Mouse (Mus musculus) lung, embryonic 15.5 days (tissue): ENCODE results near the gene Cep250. TPM values are rescaled to one million over a fixed set of nuclear protein-coding genes. Genes with fewer than 3 reads are reported as not detected.
"Not testable (repeated sequence)": the region's sequence is repeated elsewhere in the genome, so short reads cannot be mapped to it uniquely, and the experiment has no call there.

Experiments
- ATAC-seq: fragments of 200-750 bp; cut with Nextera tagmentation; 2 replicates; pipeline ENCODE4 v1.8.0; 2017; ENCODE audit warnings: moderate number of reproducible peaks, borderline replicate concordance; ENCODE audit not compliant: low FRiP score, low TSS enrichment; ENCODE audit errors: extremely low read depth
- H3K27ac ChIP-seq: fragments of 300-500 bp; sonication (generic); 2 replicates; pipeline ENCODE4 v1.5.1; 2015; ENCODE audit warnings: moderate library complexity, mild to moderate bottlenecking, inconsistent platforms
- H3K27me3 ChIP-seq: fragments of 300-500 bp; sonication (generic); 2 replicates; pipeline ENCODE4 v1.6.1; 2015; ENCODE audit warnings: inconsistent platforms
- H3K36me3 ChIP-seq: fragments of 300-500 bp; sonication (generic); 2 replicates; pipeline ENCODE4 v1.6.1; 2015; ENCODE audit warnings: inconsistent platforms
- H3K4me1 ChIP-seq: fragments of 300-500 bp; sonication (generic); 2 replicates; pipeline ENCODE4 v1.6.1; 2015; ENCODE audit warnings: inconsistent platforms
- H3K4me2 ChIP-seq: fragments of 300-500 bp; sonication (generic); 2 replicates; pipeline ENCODE4 v1.6.1; 2015; ENCODE audit warnings: inconsistent platforms, mild to moderate bottlenecking, moderate library complexity
- H3K4me3 ChIP-seq: fragments of 300-500 bp; sonication (generic); 2 replicates; pipeline ENCODE4 v1.5.1; 2015; ENCODE audit warnings: mild to moderate bottlenecking, inconsistent platforms
- H3K9ac ChIP-seq: fragments of 300-500 bp; sonication (generic); 2 replicates; pipeline ENCODE4 v1.6.1; 2015; ENCODE audit warnings: inconsistent platforms
- H3K9me3 ChIP-seq: fragments of 300-500 bp; sonication (generic); 2 replicates; pipeline ENCODE4 v1.6.1; 2016; ENCODE audit warnings: inconsistent platforms
- WGBS: fragments of 180-500 bp; shearing (Covaris S2); methylation state at CpG from one replicate; pipeline ENCODE4 v1.1.7; 2015; 5-methylcytosine and 5-hydroxymethylcytosine counted together
- polyA plus RNA-seq: library from polyadenylated mRNA; unstranded; fragments of >200 nt; fragmentation: Nextera tagmentation; extraction: Ambion mirVana; gene quantifications from 2 replicates; pipeline ENCODE4 v1.2.1, GENCODE M21; 2015

Gene Cep250
- polyA plus RNA-seq: 22.5 and 26.1 TPM in 2 replicates

DNA sequence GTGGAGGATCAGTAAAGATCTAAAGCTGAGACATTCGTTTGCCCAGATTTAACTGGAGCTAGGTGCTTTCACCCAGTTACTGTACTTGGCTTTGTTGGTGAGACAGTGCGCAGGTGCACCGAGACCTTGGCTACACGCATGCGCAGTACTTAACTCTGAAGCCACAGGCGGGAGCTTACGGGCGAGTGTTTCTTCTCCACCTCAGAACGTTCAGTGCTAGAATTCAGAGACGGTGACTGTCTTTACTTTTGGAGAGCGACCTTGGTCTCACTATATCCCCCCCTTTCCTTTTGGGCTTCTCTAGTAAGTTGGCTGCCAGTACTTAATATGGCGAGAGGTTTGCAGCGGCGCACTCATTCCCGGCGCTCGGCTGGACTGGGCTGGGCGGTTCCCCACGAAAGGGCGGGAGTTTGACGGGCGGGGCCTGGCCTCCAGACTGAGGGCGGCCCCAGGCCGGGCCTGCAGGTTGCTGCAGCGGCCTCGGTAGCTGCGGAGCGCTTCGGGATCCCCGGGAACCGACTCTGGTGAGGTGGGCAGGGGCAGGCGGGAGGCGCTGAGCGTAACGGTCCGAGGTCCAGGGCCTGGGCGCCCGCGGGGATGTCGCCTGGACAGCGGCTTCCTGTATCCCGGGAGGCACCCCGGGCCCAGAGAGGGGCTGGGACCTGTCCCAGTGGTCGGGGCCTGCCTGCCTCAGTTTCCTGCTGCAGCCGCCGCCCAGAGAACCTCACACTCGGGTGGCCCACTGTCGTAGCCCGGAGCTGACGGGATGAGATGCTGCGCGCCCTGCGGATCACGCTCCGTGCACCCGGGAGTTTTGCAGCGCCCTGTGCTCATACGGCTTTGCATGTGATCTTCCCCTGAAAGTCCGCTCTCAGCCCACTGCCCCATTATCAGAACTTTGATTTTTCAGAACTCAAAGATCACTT is at the start of gene Cep250:
Gene Cep250 (plus strand): TSS at position 325 of the 926 bp plus-strand sequence.
- H3K9me3 ChIP-seq: no peaks in the 10 kb centered on the region
- H3K4me3 ChIP-seq: peak within 1 kb of the TSS; percentile 95
- H3K27me3 ChIP-seq: 0 out of 2 replicates have a peak, but pooled peaks cover 6% of the 10 kb centered on the region
- H3K9ac ChIP-seq: peak within 1 kb of the TSS; percentile 100
- under 1% methylated on average over 58 of the region's 59 CpGs for WGBS
- H3K36me3 ChIP-seq: no peaks in the 10 kb centered on the region
- peak within 1 kb of the TSS; percentile 62 for H3K4me2 ChIP-seq
- peak within 1 kb of the TSS; percentile 85 for H3K27ac ChIP-seq
- H3K4me1 ChIP-seq: peaks cover 13% of the 10 kb centered on the region
- ATAC-seq: peak; percentile 97

DNA sequence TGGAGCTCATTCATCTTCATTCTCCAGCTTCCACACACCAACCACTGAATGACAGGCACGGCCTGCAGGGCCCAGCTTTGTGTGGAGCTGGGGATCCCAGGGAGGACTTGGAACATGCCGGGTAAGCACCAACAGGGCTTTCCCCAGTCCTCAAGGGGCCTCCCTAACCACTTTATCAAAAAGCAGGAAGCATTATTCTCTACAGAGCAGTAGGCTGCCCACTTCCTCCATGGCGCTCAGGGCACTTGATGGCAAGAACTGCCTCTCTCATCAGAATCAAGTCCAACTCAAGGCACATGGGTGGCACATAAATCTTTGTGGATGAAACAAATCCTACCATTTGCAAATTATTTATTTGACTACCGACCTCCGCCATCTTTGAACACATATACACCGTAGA is 41.6 kb upstream of the Cep250 start:
- H3K27me3 ChIP-seq: no peaks in the 10 kb centered on the region
- no peak overlapping the region for H3K4me2 ChIP-seq
- no peak overlapping the region for H3K4me3 ChIP-seq
- no peak for ATAC-seq
- H3K9ac ChIP-seq: no peak overlapping the region
- no peaks in the 10 kb centered on the region for H3K9me3 ChIP-seq
- no peaks in the 10 kb centered on the region for H3K4me1 ChIP-seq
- 86% methylated on average over 6 of the region's 6 CpGs for WGBS
- no peak overlapping the region for H3K27ac ChIP-seq
- H3K36me3 ChIP-seq: peaks cover 37% of the 10 kb centered on the region

DNA sequence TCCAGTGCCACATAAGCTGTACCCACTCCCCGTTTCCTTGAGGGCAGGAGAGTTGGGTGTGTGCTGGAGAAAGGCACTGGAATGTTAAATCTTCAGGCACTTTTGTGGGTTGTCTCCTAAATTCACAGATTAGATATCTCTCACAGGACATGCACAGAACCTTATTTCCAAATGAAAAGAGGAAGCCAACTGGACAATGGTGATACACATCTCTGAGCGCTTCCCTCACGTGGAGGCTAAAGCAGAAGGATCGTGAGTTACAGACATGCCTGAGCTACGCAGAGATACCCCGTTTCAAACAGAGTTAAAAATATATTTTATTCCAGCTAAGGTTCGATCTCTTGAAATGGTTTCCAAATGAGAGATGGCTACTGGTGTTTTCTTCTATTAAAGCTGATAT is 33.1 kb upstream of the Cep250 start:
- Histone ChIP-seq H3K27me3 (no peaks in the 10 kb centered on the region), H3K9ac (no peak overlapping the region), H3K4me3 (no peak overlapping the region), H3K4me1 (no peaks in the 10 kb centered on the region), H3K36me3 (peaks cover 20% of the 10 kb centered on the region), H3K9me3 (no peaks in the 10 kb centered on the region), H3K4me2 (no peak overlapping the region), H3K27ac (no peak overlapping the region)
- WGBS: 91% methylated on average over 7 of the region's 7 CpGs
- ATAC-seq: no peak

- H3K27ac ChIP-seq, H3K27me3 ChIP-seq, H3K9me3 ChIP-seq, H3K4me3 ChIP-seq, H3K4me2 ChIP-seq, H3K9ac ChIP-seq, ATAC-seq, H3K4me1 ChIP-seq: not testable (repeated sequence)
- 92% methylated on average over 6 of the region's 6 CpGs for WGBS
- peaks cover 12% of the 10 kb centered on the region; the same call in 1 of the 2 replicates for H3K36me3 ChIP-seq
These were observed 31.0 kb upstream of the Cep250 start for GRCm38 (mm10) chr2:155925213-155925612.

DNA sequence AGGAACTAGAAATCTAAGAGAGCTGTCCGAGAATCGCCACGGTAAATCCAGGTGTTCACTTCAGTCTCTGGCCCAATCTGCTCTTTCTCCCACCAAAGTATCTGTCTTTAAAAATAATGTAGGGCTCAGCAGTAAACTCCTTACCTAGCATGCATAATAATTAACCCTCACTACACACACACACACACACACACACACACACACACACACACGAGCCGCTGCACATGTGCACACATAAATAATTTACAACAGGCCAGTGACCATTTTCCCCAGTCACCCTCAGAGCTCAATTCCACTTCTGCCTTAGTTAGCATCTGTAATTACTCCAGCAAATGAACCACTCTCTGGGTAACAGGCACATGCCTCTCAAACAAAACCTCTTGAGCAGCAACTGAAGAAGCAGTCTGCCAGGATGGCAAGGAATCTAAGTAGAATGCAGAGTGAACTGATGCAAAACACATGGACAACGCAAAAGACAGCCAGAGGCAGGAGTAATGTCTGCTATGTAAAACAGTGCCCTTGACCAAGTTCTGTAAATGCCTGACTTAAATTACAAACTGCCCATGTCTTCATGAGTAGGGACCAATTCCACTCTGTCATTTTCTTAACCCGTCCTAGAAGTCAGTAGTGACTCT is 27.4 kb upstream of the Cep250 start:
- no peak overlapping the region for H3K27ac ChIP-seq
- WGBS: 70% methylated on average over 7 of the region's 7 CpGs

GRCm38 (mm10) chr2:155929531-155930442 is 26.5 kb upstream of the Cep250 start, which contains the start of gene Uqcc1:
Gene Uqcc1, minus strand, starts transcription at chr2:155930310.
- Histone ChIP-seq H3K9ac (peak within 1 kb of the TSS; percentile 53), H3K4me2 (peak within 1 kb of the TSS; percentile 66), H3K4me3 (peak within 1 kb of the TSS; percentile 68), H3K27me3 (no peaks in the 10 kb centered on the region), H3K4me1 (0 out of 2 replicates have a peak, but pooled peaks cover 14% of the 10 kb centered on the region), H3K27ac (peak within 1 kb of the TSS; percentile 87), H3K9me3 (no peaks in the 10 kb centered on the region), H3K36me3 (0 out of 2 replicates have a peak, but pooled peaks cover under 1% of the 10 kb centered on the region)
- under 1% methylated on average over 38 of the region's 38 CpGs for WGBS
- peak; percentile 95 for ATAC-seq

More for the DNA sequence above, 27.4 kb upstream of the Cep250 start:
- 0 out of 2 replicates have a peak, but pooled peaks cover 4% of the 10 kb centered on the region for H3K36me3 ChIP-seq
- ATAC-seq: no peak
- peak overlapping the region; percentile 68 for H3K4me3 ChIP-seq
- H3K27me3 ChIP-seq: no peaks in the 10 kb centered on the region
- no peaks in the 10 kb centered on the region for H3K9me3 ChIP-seq
- H3K4me1 ChIP-seq: 0 out of 2 replicates have a peak, but pooled peaks cover 14% of the 10 kb centered on the region
- H3K9ac ChIP-seq: no peak overlapping the region
- H3K4me2 ChIP-seq: peak overlapping the region; percentile 66

GRCm38 (mm10) chr2:155939897-155940529 is 16.2 kb upstream of the Cep250 start:
- ATAC-seq: no peak
- Histone ChIP-seq H3K27ac (no peak overlapping the region), H3K36me3 (no peaks in the 10 kb centered on the region), H3K27me3 (0 out of 2 replicates have a peak, but pooled peaks cover 4% of the 10 kb centered on the region), H3K9me3 (no peaks in the 10 kb centered on the region), H3K4me2 (no peak overlapping the region), H3K4me3 (no peak overlapping the region), H3K9ac (no peak overlapping the region), H3K4me1 (peaks cover 21% of the 10 kb centered on the region; the same call in 1 of the 2 replicates)
- WGBS: 66% methylated on average over 7 of the region's 7 CpGs

GRCm38 (mm10) chr2:155940681-155941080 is 15.6 kb upstream of the Cep250 start, which contains the start of gene Gm15557:
Gene Gm15557, plus strand, starts transcription at chr2:155940728.
- no peak within 1 kb of the TSS for H3K4me3 ChIP-seq
- no peak for ATAC-seq
- WGBS: 93% methylated on average over 3 of the region's 3 CpGs

DNA sequence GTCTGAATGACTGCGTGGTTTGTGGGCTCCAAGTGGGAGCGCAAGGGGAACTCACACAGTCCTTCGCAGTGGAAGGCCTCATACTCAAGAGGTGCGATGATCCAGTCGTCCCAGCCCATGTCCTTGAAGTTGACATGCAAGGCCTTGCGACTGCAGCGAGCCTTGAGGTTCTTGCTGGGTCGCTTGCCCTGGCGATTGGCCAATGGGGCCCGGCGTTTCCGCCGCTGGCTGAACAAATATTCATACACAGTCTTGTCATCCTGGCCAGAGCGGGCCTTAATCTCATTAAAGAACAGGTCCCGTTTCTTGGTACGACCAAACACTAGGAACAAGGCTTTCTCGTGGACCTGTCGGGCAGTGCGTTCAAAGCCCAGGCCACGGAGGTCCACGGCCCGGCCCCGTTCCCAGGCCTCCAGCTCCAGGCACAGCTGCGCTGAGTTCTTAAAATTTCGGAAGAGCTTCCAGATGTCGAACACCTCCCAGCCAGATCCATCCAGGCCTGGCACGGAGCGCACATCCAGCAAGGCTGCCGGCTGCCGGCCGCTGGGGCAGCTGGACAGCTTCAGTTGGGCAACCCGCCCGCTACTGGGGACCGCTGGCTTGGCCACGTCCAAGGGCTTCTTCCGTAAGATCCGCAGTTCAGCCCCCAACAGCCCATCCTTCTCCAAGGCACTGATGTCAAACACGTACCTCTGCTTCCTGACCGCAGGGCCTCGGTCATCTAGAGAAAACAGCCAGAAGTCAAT is 14.4 kb upstream of the Cep250 start:
- Histone ChIP-seq H3K27me3 (0 out of 2 replicates have a peak, but pooled peaks cover 4% of the 10 kb centered on the region), H3K4me1 (peaks cover 23% of the 10 kb centered on the region; the same call in 1 of the 2 replicates), H3K4me3 (no peak overlapping the region), H3K4me2 (peak overlapping the region; percentile 1; the same call in 1 of the 2 replicates), H3K9me3 (no peaks in the 10 kb centered on the region), H3K36me3 (no peaks in the 10 kb centered on the region), H3K9ac (no peak overlapping the region), H3K27ac (no peak overlapping the region)
- ATAC-seq: peak; percentile 68; the same call in 1 of the 2 replicates
- 47% methylated on average over 40 of the region's 40 CpGs for WGBS

More at GRCm38 (mm10) chr2:155940681-155941080, 15.6 kb upstream of the Cep250 start, which contains the start of gene Gm15557:
- Histone ChIP-seq H3K27ac (no peak within 1 kb of the TSS), H3K9me3 (no peaks in the 10 kb centered on the region), H3K27me3 (0 out of 2 replicates have a peak, but pooled peaks cover 4% of the 10 kb centered on the region), H3K36me3 (no peaks in the 10 kb centered on the region), H3K9ac (no peak within 1 kb of the TSS), H3K4me2 (no peak within 1 kb of the TSS; the same call in 1 of the 2 replicates), H3K4me1 (peaks cover 23% of the 10 kb centered on the region; the same call in 1 of the 2 replicates)

- WGBS: 6% methylated on average over 8 of the region's 8 CpGs
- no peak overlapping the region for H3K9ac ChIP-seq
- no peak for ATAC-seq
- no peak overlapping the region for H3K27ac ChIP-seq
- no peak overlapping the region for H3K4me3 ChIP-seq
- H3K9me3 ChIP-seq: no peaks in the 10 kb centered on the region
- H3K36me3 ChIP-seq: no peaks in the 10 kb centered on the region
- H3K4me1 ChIP-seq: peaks cover 30% of the 10 kb centered on the region; the same call in 1 of the 2 replicates
- H3K27me3 ChIP-seq: 0 out of 2 replicates have a peak, but pooled peaks cover 4% of the 10 kb centered on the region
- H3K4me2 ChIP-seq: 0 out of 2 replicates have a peak overlapping the region, but pooled peaks have one; percentile 12
These were observed 12.8 kb upstream of the Cep250 start for GRCm38 (mm10) chr2:155943463-155943862.
